Mouse (Mus musculus): ENCODE data around the gene Zfp61. TPM values are rescaled to one million over a fixed set of nuclear protein-coding genes. Genes with fewer than 3 reads are reported as not detected.
A peak's percentile ranks its signal among the peaks of the same experiment; 100 is the strongest.

The Zfp61 gene
- polyA plus RNA-seq, 1 experiment from 2014 or later = 33.7 TPM

GRCm38 (mm10) chr7:24326273-24327135, 25.5 kb upstream of the Zfp61 start:
- no peaks in the 10 kb centered on the region for H3K36me3 ChIP-seq (ENCODE audit: control insufficient read depth, insufficient read depth, low read length)
- H3K27ac ChIP-seq (ENCODE audit: low read depth, low read length) = 0 out of 2 replicates have a peak overlapping the region, but pooled peaks have one; percentile 3
- DNase-seq (ENCODE audit: low spot score) = peak; percentile 52

GRCm38 (mm10) chr7:24325675-24326128, 24.7 kb upstream of the Zfp61 start:
- DNase-seq (ENCODE audit: low spot score) = peak; percentile 65
- Histone ChIP-seq H3K27me3 (replicated peaks; ENCODE audit: control insufficient read depth, insufficient read depth, low read length) (no peaks in the 10 kb centered on the region), H3K9ac (ENCODE audit: low read length) (peak overlapping the region; percentile 54), H3K4me1 (ENCODE audit: control insufficient read depth, insufficient read depth, low read length) (peaks cover 6% of the 10 kb centered on the region; the same call in 1 of the 2 replicates), H3K9me3 (replicated peaks; ENCODE audit: control insufficient read depth, low read length) (peaks cover 7% of the 10 kb centered on the region; the same call in 1 of the 2 replicates), H3K36me3 (ENCODE audit: control insufficient read depth, insufficient read depth, low read length) (no peaks in the 10 kb centered on the region), H3K4me3 (ENCODE audit: low read depth, low read length) (peak overlapping the region; percentile 25), H3K4me2 (ENCODE audit: low read length) (peak overlapping the region; percentile 40), H3K27ac (ENCODE audit: low read depth, low read length) (peak overlapping the region; percentile 3; the same call in 1 of the 2 replicates)
- WGBS = 3% methylated on average over 13 of the region's 13 CpGs
- ATAC-seq = peak; percentile 81

More at GRCm38 (mm10) chr7:24326273-24327135, 25.5 kb upstream of the Zfp61 start:
- Histone ChIP-seq H3K4me2 (ENCODE audit: low read length) (peak overlapping the region; percentile 40), H3K27me3 (replicated peaks; ENCODE audit: control insufficient read depth, insufficient read depth, low read length) (no peaks in the 10 kb centered on the region), H3K4me1 (ENCODE audit: control insufficient read depth, insufficient read depth, low read length) (peaks cover 6% of the 10 kb centered on the region; the same call in 1 of the 2 replicates), H3K9ac (ENCODE audit: low read length) (peak overlapping the region; percentile 54), H3K4me3 (ENCODE audit: low read depth, low read length) (peak overlapping the region; percentile 25; the same call in 1 of the 2 replicates), H3K9me3 (replicated peaks; ENCODE audit: control insufficient read depth, low read length) (peaks cover 7% of the 10 kb centered on the region; the same call in 1 of the 2 replicates)
- peak; percentile 67 for ATAC-seq
- 35% methylated on average over 20 of the region's 20 CpGs for WGBS

- ATAC-seq = peak; percentile 51; the same call in 1 of the 2 replicates
Observed at GRCm38 (mm10) chr7:24325197-24325596, 24.2 kb upstream of the Zfp61 start.

GRCm38 (mm10) chr7:24322593-24322992, 21.6 kb upstream of the Zfp61 start:
- Histone ChIP-seq H3K4me2 (ENCODE audit: low read length) (no peak overlapping the region), H3K27ac (ENCODE audit: low read depth, low read length) (no peak overlapping the region), H3K4me3 (ENCODE audit: low read depth, low read length) (no peak overlapping the region), H3K9ac (ENCODE audit: low read length) (no peak overlapping the region), H3K9me3 (replicated peaks; ENCODE audit: control insufficient read depth, low read length) (peaks cover 7% of the 10 kb centered on the region; the same call in 1 of the 2 replicates), H3K36me3 (ENCODE audit: control insufficient read depth, insufficient read depth, low read length) (no peaks in the 10 kb centered on the region), H3K4me1 (ENCODE audit: control insufficient read depth, insufficient read depth, low read length) (peaks cover 3% of the 10 kb centered on the region; the same call in 1 of the 2 replicates), H3K27me3 (replicated peaks; ENCODE audit: control insufficient read depth, insufficient read depth, low read length) (0 out of 2 replicates have a peak, but pooled peaks cover 2% of the 10 kb centered on the region)
- no peak for DNase-seq (ENCODE audit: low spot score)
- ATAC-seq = no peak
- WGBS = 82% methylated on average over 4 of the region's 4 CpGs

More at GRCm38 (mm10) chr7:24325197-24325596, 24.2 kb upstream of the Zfp61 start:
- peaks cover 7% of the 10 kb centered on the region; the same call in 1 of the 2 replicates for H3K9me3 ChIP-seq (replicated peaks; ENCODE audit: control insufficient read depth, low read length)
- H3K4me1 ChIP-seq (ENCODE audit: control insufficient read depth, insufficient read depth, low read length) = peaks cover 5% of the 10 kb centered on the region; the same call in 1 of the 2 replicates
- peak overlapping the region; percentile 54 for H3K9ac ChIP-seq (ENCODE audit: low read length)
- peak overlapping the region; percentile 25; the same call in 1 of the 2 replicates for H3K4me3 ChIP-seq (ENCODE audit: low read depth, low read length)
- H3K36me3 ChIP-seq (ENCODE audit: control insufficient read depth, insufficient read depth, low read length) = no peaks in the 10 kb centered on the region
- DNase-seq (ENCODE audit: low spot score) = peak; percentile 68
- WGBS = 43% methylated on average over 6 of the region's 6 CpGs
- H3K27ac ChIP-seq (ENCODE audit: low read depth, low read length) = peak overlapping the region; percentile 3; the same call in 1 of the 2 replicates
- H3K27me3 ChIP-seq (replicated peaks; ENCODE audit: control insufficient read depth, insufficient read depth, low read length) = no peaks in the 10 kb centered on the region
- H3K4me2 ChIP-seq (ENCODE audit: low read length) = peak overlapping the region; percentile 40

- H3K4me1 ChIP-seq (ENCODE audit: control insufficient read depth, insufficient read depth, low read length) = peaks cover 4% of the 10 kb centered on the region; the same call in 1 of the 2 replicates
- 77% methylated on average over 6 of the region's 6 CpGs for WGBS
- H3K27ac ChIP-seq (ENCODE audit: low read depth, low read length) = no peak overlapping the region
- no peak overlapping the region for H3K4me3 ChIP-seq (ENCODE audit: low read depth, low read length)
- H3K9me3 ChIP-seq (replicated peaks; ENCODE audit: control insufficient read depth, low read length) = peaks cover 3% of the 10 kb centered on the region; the same call in 1 of the 2 replicates
- 0 out of 2 replicates have a peak, but pooled peaks cover 2% of the 10 kb centered on the region for H3K27me3 ChIP-seq (replicated peaks; ENCODE audit: control insufficient read depth, insufficient read depth, low read length)
- no peak for ATAC-seq
- H3K36me3 ChIP-seq (ENCODE audit: control insufficient read depth, insufficient read depth, low read length) = 0 out of 2 replicates have a peak, but pooled peaks cover 2% of the 10 kb centered on the region
- no peak for DNase-seq (ENCODE audit: low spot score)
- no peak overlapping the region for H3K4me2 ChIP-seq (ENCODE audit: low read length)
- no peak overlapping the region for H3K9ac ChIP-seq (ENCODE audit: low read length)
Observed at GRCm38 (mm10) chr7:24318942-24319341, 17.9 kb upstream of the Zfp61 start.

- no peaks in the 10 kb centered on the region for H3K9me3 ChIP-seq (replicated peaks; ENCODE audit: control insufficient read depth, low read length)
- H3K4me2 ChIP-seq (ENCODE audit: low read length) = peak within 1 kb of the TSS; percentile 71
- H3K27ac ChIP-seq (ENCODE audit: low read depth, low read length) = peak within 1 kb of the TSS; percentile 76; the same call in 1 of the 2 replicates
- H3K36me3 ChIP-seq (ENCODE audit: control insufficient read depth, insufficient read depth, low read length) = peaks cover 11% of the 10 kb centered on the region
- peak; percentile 99 for DNase-seq (ENCODE audit: low spot score)
- ATAC-seq = peak; percentile 97
- H3K4me3 ChIP-seq (ENCODE audit: low read depth, low read length) = peak within 1 kb of the TSS; percentile 60
- 0 out of 2 replicates have a peak, but pooled peaks cover 2% of the 10 kb centered on the region for H3K27me3 ChIP-seq (replicated peaks; ENCODE audit: control insufficient read depth, insufficient read depth, low read length)
- peak within 1 kb of the TSS; percentile 86 for H3K9ac ChIP-seq (ENCODE audit: low read length)
- WGBS = under 1% methylated on average over 33 of the region's 33 CpGs
- peaks cover 4% of the 10 kb centered on the region; the same call in 1 of the 2 replicates for H3K4me1 ChIP-seq (ENCODE audit: control insufficient read depth, insufficient read depth, low read length)
Observed at GRCm38 (mm10) chr7:24316567-24317092, 15.6 kb upstream of the Zfp61 start, which contains the start of gene Zfp94. Gene Zfp94 (minus strand): TSS chr7:24316666.

GRCm38 (mm10) chr7:24315726-24316566, 14.9 kb upstream of the Zfp61 start:
- peak overlapping the region; percentile 71 for H3K4me2 ChIP-seq (ENCODE audit: low read length)
- peak overlapping the region; percentile 86 for H3K9ac ChIP-seq (ENCODE audit: low read length)
- peak overlapping the region; percentile 76; the same call in 1 of the 2 replicates for H3K27ac ChIP-seq (ENCODE audit: low read depth, low read length)
- H3K36me3 ChIP-seq (ENCODE audit: control insufficient read depth, insufficient read depth, low read length) = peaks cover 18% of the 10 kb centered on the region
- peak; percentile 76 for ATAC-seq
- 0 out of 2 replicates have a peak, but pooled peaks cover 2% of the 10 kb centered on the region for H3K27me3 ChIP-seq (replicated peaks; ENCODE audit: control insufficient read depth, insufficient read depth, low read length)
- peak overlapping the region; percentile 60 for H3K4me3 ChIP-seq (ENCODE audit: low read depth, low read length)
- H3K4me1 ChIP-seq (ENCODE audit: control insufficient read depth, insufficient read depth, low read length) = peaks cover 4% of the 10 kb centered on the region; the same call in 1 of the 2 replicates
- WGBS = 30% methylated on average over 29 of the region's 29 CpGs
- H3K9me3 ChIP-seq (replicated peaks; ENCODE audit: control insufficient read depth, low read length) = no peaks in the 10 kb centered on the region
- no peak for DNase-seq (ENCODE audit: low spot score)

All from forebrain, embryonic 14.5 days (tissue).